In genomic region chr10:4088744-4089414, GRCm38 (mm10) we compare ENCODE assay signal across 10 mouse cellular contexts.
DNase-seq lines count a peak whose midpoint lies in the region; ATAC-seq lines count a peak whose summit lies in the region.
"Had no signal": no experiment of that assay in that cellular context is flagged by ENCODE, and none has a peak within 500 bp of the region (broad histone marks: within the 10 kb centered on the region; RNA-seq: fewer than 3 reads in every experiment).

No protein-coding gene starts in this region.

- no peaks in the 10 kb centered on the region for H3K9me3 ChIP-seq in heart, embryonic 12.5 days (replicated peaks)
- H3K9me3 ChIP-seq in neural tube, embryonic 12.5 days: no peaks in the 10 kb centered on the region
- H3K9me3 ChIP-seq: heart, embryonic 13.5 days; midbrain, embryonic 12.5 days had no signal

- peaks cover 28% of the 10 kb centered on the region for H3K36me3 ChIP-seq in heart, embryonic 12.5 days
- H3K36me3 ChIP-seq in neural tube, embryonic 12.5 days: no peaks in the 10 kb centered on the region
- H3K36me3 ChIP-seq: midbrain, embryonic 12.5 days had no signal

- H3K4me1 ChIP-seq in heart, embryonic 12.5 days (replicated peaks): no peaks in the 10 kb centered on the region
- 0 out of 2 replicates have a peak, but pooled peaks cover under 1% of the 10 kb centered on the region for H3K4me1 ChIP-seq in neural tube, embryonic 12.5 days
- H3K4me1 ChIP-seq: heart, embryonic 13.5 days had no signal

- no peak overlapping the region for H3K9ac ChIP-seq in heart, embryonic 12.5 days
- no peak overlapping the region for H3K9ac ChIP-seq in neural tube, embryonic 12.5 days
- H3K9ac ChIP-seq: heart, embryonic 13.5 days; midbrain, embryonic 12.5 days had no signal

- H3K27ac ChIP-seq in heart, embryonic 12.5 days (ENCODE audit: poor library complexity, severe bottlenecking): no peak overlapping the region
- no peak overlapping the region for H3K27ac ChIP-seq in neural tube, embryonic 12.5 days
- H3K27ac ChIP-seq: heart, embryonic 13.5 days; midbrain, embryonic 12.5 days had no signal

- H3K4me2 ChIP-seq in heart, embryonic 12.5 days: no peak overlapping the region
- H3K4me2 ChIP-seq in neural tube, embryonic 12.5 days (replicated peaks): no peak overlapping the region
- H3K4me2 ChIP-seq: heart, embryonic 13.5 days; midbrain, embryonic 12.5 days had no signal

- WGBS in heart, embryonic 12.5 days: 76% methylated on average over 7 of the region's 7 CpGs
- 72% methylated on average over 7 of the region's 7 CpGs for WGBS in neural tube, embryonic 12.5 days

- DNase-seq in heart, adult 11 months: peak; percentile 79
- peak; percentile 42 for DNase-seq in right cerebral cortex, postnatal 4 days
- DNase-seq in right cerebral cortex, postnatal 25 days: no peak
- DNase-seq in heart, postnatal 10 days: peak; percentile 46 to 63
- DNase-seq in frontal cortex, postnatal 10 days (ENCODE audit: low spot score in 2 of 2): no peak

- ATAC-seq in heart, embryonic 12.5 days (ENCODE audit: insufficient number of reproducible peaks, low FRiP score): no peak
- ATAC-seq in neural tube, embryonic 12.5 days (ENCODE audit: low FRiP score, low read depth): 0 out of 2 replicates have a peak, but pooled peaks have one; percentile 55
- no peak for ATAC-seq in frontal cortex, adult (ENCODE audit: low TSS enrichment)

- intact Hi-C loops in heart, postnatal 10 days (cut with DNase I): loop anchor here (2.0 kb wide), 1 partner anchor 244 kb away; no protein-coding TSS in a partner anchor

- no peak overlapping the region for H3K4me3 ChIP-seq in heart, embryonic 12.5 days
- no peak overlapping the region for H3K4me3 ChIP-seq in neural tube, embryonic 12.5 days
- H3K4me3 ChIP-seq: heart, embryonic 13.5 days; midbrain, embryonic 12.5 days had no signal

- H3K27me3 ChIP-seq in heart, embryonic 12.5 days (replicated peaks): no peaks in the 10 kb centered on the region
- no peaks in the 10 kb centered on the region for H3K27me3 ChIP-seq in neural tube, embryonic 12.5 days (replicated peaks)
- H3K27me3 ChIP-seq: heart, embryonic 13.5 days; midbrain, embryonic 12.5 days had no signal

Comparison
In these comparisons a context has a peak if more than half of its experiments do, and no peak if none do; other contexts are left out.
1. DNase-seq: peak in heart, adult 11 months (single experiment), right cerebral cortex, postnatal 4 days (single experiment) and heart, postnatal 10 days (2 of 2); none in right cerebral cortex, postnatal 25 days (single experiment) and frontal cortex, postnatal 10 days (0 of 2).